ENCODE assay signal across 13 mouse cellular contexts in the genomic region with DNA sequence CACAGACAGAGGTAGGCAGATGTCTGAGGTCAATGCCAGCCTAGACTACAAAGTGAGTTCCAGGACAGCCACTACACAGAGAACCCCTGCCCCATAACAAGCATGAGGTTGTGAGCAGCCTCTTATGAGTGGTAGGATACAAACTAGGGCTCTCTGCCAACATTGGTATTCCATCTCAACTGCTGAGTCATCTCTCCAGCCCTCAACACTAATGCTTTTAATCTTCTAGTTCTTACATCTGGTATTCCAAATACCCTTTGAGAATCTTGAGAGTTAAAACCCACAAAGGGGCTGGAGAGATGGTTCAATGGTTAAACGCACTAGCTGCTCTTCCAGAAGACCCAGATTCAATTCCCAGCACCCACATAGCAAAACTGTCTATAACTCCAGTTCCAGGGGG. TPM values are rescaled to one million over a fixed set of nuclear protein-coding genes. Genes with fewer than 3 reads are reported as not detected.
A peak's percentile ranks its signal among the peaks of the same experiment; 100 is the strongest.
DNase-seq lines count a peak whose midpoint lies in the region; ATAC-seq lines count a peak whose summit lies in the region.
"Had no signal": no experiment of that assay in that cellular context is flagged by ENCODE, and none has a peak within 500 bp of the region (broad histone marks: within the 10 kb centered on the region; RNA-seq: fewer than 3 reads in every experiment).

No protein-coding gene starts in this region.

- H3K27me3 ChIP-seq in heart, embryonic 15.5 days, result no peaks in the 10 kb centered on the region
- no peaks in the 10 kb centered on the region for H3K27me3 ChIP-seq in heart, embryonic 12.5 days (replicated peaks)
- no peaks in the 10 kb centered on the region for H3K27me3 ChIP-seq in midbrain, embryonic 11.5 days (ENCODE audit: control insufficient read depth, insufficient read depth, low read length)
- H3K27me3 ChIP-seq: hindbrain, embryonic 15.5 days; lung, embryonic 15.5 days had no signal

- 0 out of 2 replicates have a peak overlapping the region, but pooled peaks have one; percentile 6 for H3K27ac ChIP-seq in heart, embryonic 15.5 days
- no peak overlapping the region for H3K27ac ChIP-seq in heart, embryonic 12.5 days (ENCODE audit: poor library complexity, severe bottlenecking)
- H3K27ac ChIP-seq in midbrain, embryonic 11.5 days (ENCODE audit: low read depth, low read length), result no peak overlapping the region
- H3K27ac ChIP-seq: hindbrain, embryonic 15.5 days; lung, embryonic 15.5 days had no signal

- WGBS in heart, embryonic 15.5 days, result 72% methylated on average over 1 of the region's 1 CpGs
- 77% methylated on average over 1 of the region's 1 CpGs for WGBS in heart, embryonic 12.5 days
- WGBS in midbrain, embryonic 11.5 days, result 94% methylated on average over 1 of the region's 1 CpGs

- peaks cover 21% of the 10 kb centered on the region for H3K36me3 ChIP-seq in heart, embryonic 15.5 days
- peaks cover 14% of the 10 kb centered on the region for H3K36me3 ChIP-seq in heart, embryonic 12.5 days
- peaks cover 3% of the 10 kb centered on the region; the same call in 1 of the 2 replicates for H3K36me3 ChIP-seq in midbrain, embryonic 11.5 days (ENCODE audit: control insufficient read depth, insufficient read depth, low read length)

- DNase-seq in 3134 (ENCODE audit: extremely low read depth, insufficient read length, low spot score) (peak; percentile 51), 3T3-L1 (ENCODE audit: low read depth, low spot score) (peak; percentile 90)
- no peak for DNase-seq in right cerebral cortex, adult 2 months (ENCODE audit: low spot score in 2 of 2)
- no peak for DNase-seq in midbrain, embryonic 11.5 days (ENCODE audit: low spot score, missing footprints)
- DNase-seq: cerebellum, adult 9-10 months; kidney, adult 8-10 months; right cerebral cortex, postnatal 4 days had no signal

- no peak for ATAC-seq in heart, embryonic 15.5 days (replicated peaks; ENCODE audit: insufficient number of reproducible peaks, insufficient read depth, low FRiP score, low read depth)
- no peak for ATAC-seq in heart, embryonic 12.5 days (ENCODE audit: insufficient number of reproducible peaks, low FRiP score)
- ATAC-seq in common myeloid progenitor, adult 5-6 weeks (replicated peaks; ENCODE audit: low read depth, poor library complexity, severe bottlenecking), result peak; percentile 50; the same call in 1 of the 2 replicates
- ATAC-seq in midbrain, embryonic 11.5 days (ENCODE audit: low FRiP score), result no peak
- ATAC-seq: forebrain, embryonic 16.5 days had no signal

- no peak overlapping the region for H3K4me3 ChIP-seq in heart, embryonic 15.5 days
- H3K4me3 ChIP-seq in heart, embryonic 12.5 days, result no peak overlapping the region
- no peak overlapping the region for H3K4me3 ChIP-seq in midbrain, embryonic 11.5 days (ENCODE audit: low read depth, low read length)
- H3K4me3 ChIP-seq: hindbrain, embryonic 15.5 days; lung, embryonic 15.5 days had no signal

- no peaks in the 10 kb centered on the region for H3K9me3 ChIP-seq in heart, embryonic 15.5 days (replicated peaks)
- H3K9me3 ChIP-seq in heart, embryonic 12.5 days (replicated peaks), result no peaks in the 10 kb centered on the region
- no peaks in the 10 kb centered on the region for H3K9me3 ChIP-seq in midbrain, embryonic 11.5 days (ENCODE audit: control insufficient read depth, low read length)
- H3K9me3 ChIP-seq: hindbrain, embryonic 15.5 days; lung, embryonic 15.5 days had no signal

- no peak overlapping the region for H3K4me2 ChIP-seq in heart, embryonic 15.5 days
- no peak overlapping the region for H3K4me2 ChIP-seq in heart, embryonic 12.5 days
- H3K4me2 ChIP-seq in midbrain, embryonic 11.5 days, result no peak overlapping the region
- H3K4me2 ChIP-seq: hindbrain, embryonic 15.5 days; lung, embryonic 15.5 days had no signal

- no peak overlapping the region for H3K9ac ChIP-seq in heart, embryonic 15.5 days
- H3K9ac ChIP-seq in heart, embryonic 12.5 days, result no peak overlapping the region
- H3K9ac ChIP-seq in midbrain, embryonic 11.5 days (ENCODE audit: low read length), result no peak overlapping the region
- H3K9ac ChIP-seq: hindbrain, embryonic 15.5 days; lung, embryonic 15.5 days had no signal

- H3K4me1 ChIP-seq in heart, embryonic 15.5 days (replicated peaks), result peaks cover 41% of the 10 kb centered on the region
- H3K4me1 ChIP-seq in heart, embryonic 12.5 days (replicated peaks), result peaks cover 49% of the 10 kb centered on the region
- H3K4me1 ChIP-seq in midbrain, embryonic 11.5 days (ENCODE audit: control insufficient read depth, insufficient read depth, low read length), result no peaks in the 10 kb centered on the region

RNA-seq across cellular contexts. Expression of a gene that starts 18.1 kb away (rescaled TPM):
- 462 and 495 TPM in 2 replicates for polyA plus RNA-seq in heart, embryonic 15.5 days (2015; fragmentation: Nextera tagmentation; extraction: Ambion mirVana)
- polyA plus RNA-seq in heart, embryonic 12.5 days (2016; fragmentation: Nextera tagmentation; extraction: Ambion mirVana), result 528 and 544 TPM in 2 replicates
- total RNA-seq in common myeloid progenitor, adult 5-6 weeks (2017), result 481 and 507 TPM in 2 replicates
- polyA plus RNA-seq in midbrain, embryonic 11.5 days (2014; fragmentation: Nextera tagmentation; extraction: Ambion mirVana), result 710 and 751 TPM in 2 replicates

Comparison
In these comparisons a context has a peak if more than half of its experiments do, and no peak if none do; other contexts are left out.
1. DNase-seq: peak in 3134 (single experiment) and 3T3-L1 (single experiment); none in right cerebral cortex, adult 2 months (0 of 2) and midbrain, embryonic 11.5 days (single experiment).